Mouse (Mus musculus) thymus, postnatal 14 days (tissue): ENCODE measurements around the gene Fitm1.

ENCODE experiments used
- DNase-seq: peaks from one replicate; pipeline ENCODE4 v3.0.0; 2021

The Fitm1 gene

DNA sequence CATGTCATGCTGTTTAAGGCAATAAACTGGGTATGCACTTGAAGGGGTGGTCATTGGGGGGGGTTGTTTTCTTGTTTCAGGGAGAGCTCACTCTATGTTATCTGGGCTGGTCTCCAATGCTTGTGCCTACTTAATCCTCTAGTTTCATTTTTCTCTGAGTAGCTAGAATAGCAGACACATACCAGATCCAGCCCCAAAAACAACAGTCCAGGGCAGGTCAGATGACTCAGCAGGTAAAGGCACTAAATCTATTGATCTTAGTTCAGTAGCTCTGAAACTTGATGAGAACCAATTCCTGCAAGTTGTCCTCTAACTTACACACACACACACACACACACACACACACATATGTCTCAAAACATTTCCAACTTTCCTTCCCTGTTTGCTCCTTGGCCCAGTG, 3.7 kb upstream of the Fitm1 start:
- no peak for DNase-seq

DNA sequence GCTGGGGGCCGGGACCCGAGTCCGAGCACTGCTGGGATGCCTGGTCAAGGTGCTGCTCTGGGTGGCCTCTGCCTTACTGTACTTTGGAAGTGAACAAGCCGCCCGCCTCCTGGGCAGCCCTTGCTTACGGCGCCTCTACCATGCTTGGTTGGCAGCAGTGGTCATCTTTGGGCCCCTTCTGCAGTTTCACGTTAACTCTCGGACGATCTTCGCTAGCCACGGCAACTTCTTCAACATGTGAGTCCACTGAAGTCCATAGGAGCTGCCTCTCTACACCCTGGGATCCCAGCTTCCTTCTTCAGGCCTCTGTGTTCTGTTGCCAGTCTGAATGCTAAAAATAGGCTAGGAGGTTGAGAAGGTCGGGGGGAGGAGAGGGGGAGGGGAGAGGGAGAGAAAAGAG, 294 bp downstream of the Fitm1 start:
- DNase-seq = no peak

DNA sequence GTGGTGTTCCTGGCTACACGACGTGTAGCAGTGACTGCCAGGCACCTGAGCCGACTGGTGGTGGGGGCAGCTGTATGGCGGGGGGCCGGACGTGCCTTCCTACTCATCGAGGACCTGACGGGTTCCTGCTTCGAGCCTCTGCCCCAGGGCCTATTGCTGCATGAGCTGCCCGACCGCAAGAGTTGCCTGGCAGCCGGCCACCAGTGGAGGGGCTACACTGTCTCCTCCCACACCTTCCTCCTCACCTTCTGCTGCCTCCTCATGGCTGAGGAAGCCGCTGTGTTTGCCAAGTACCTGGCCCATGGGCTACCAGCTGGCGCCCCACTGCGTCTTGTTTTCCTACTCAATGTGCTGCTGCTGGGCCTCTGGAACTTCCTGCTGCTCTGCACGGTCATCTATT, 959 bp downstream of the Fitm1 start:
- DNase-seq = no peak

DNA sequence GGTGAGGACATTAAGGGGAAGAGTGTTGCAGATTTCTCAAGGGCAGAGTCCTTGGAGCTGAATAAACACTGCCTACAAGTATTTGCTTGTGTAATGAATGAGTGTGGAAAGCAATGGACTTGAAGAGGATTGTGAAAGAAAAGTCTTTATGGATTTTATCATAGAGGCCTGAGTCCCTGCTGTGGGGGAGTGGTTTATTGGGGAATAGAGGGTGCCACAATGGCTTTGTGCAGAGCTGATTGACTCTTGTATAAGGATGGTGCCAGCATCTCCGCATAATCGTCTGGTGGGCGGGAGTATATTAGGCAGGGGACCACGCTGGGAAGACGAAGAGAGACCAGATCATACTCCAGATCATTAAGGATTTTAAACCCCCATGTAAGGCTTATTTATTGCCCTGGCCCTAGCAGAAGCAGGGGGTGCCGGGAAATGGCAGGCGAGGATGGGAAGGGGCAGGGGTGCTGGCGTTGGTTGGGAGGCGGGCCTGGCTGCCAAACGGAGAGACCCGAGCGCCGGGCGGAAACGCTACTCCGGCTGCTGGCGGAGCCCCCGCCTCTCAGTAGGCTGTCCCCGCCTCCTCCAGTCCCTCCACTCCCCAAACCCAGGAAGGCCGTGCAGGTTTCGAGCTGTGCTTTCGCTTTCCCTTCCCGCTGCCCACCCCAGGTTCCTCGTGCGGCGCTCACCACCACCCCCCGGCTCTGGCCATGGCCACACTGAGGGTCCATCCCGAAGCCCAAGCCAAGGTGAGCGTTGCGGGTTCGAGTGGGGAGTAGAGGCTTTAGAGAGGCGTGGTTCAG, 2.7 kb downstream of the Fitm1 start, which contains the start of gene Psme1:
Gene Psme1, plus strand, starts transcription at position 253 of the 797 bp plus-strand sequence.
- peak; percentile 91 for DNase-seq

DNA sequence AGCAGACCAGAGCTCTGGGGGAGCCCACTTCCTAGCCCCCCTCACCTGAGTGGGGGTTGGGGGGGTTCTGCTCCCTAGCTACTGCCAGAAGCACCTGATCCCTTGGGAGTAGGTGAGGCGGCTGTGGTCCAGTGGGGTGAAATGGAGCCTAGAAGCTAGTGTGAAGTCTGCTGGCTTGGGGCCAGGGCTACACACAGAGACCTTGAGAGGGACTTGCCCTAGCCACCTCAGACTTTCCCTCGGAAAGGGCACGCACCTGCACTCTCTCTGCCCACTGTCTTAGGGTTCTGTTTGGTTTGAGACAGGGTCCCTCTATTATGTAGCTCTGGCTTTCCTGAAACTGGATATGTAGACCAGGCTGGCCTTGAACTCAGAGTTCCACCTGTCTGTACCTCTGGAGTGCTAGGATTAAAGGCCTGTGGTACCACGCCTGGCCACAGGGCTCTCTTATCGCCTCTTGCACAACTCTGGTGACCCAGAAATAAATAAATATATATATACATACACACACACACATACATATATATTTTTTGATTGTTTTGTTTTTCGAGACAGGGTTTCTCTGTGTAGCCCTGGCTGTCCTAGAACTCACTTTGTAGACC, 3.4 kb downstream of the Fitm1 start:
- no peak for DNase-seq

DNA sequence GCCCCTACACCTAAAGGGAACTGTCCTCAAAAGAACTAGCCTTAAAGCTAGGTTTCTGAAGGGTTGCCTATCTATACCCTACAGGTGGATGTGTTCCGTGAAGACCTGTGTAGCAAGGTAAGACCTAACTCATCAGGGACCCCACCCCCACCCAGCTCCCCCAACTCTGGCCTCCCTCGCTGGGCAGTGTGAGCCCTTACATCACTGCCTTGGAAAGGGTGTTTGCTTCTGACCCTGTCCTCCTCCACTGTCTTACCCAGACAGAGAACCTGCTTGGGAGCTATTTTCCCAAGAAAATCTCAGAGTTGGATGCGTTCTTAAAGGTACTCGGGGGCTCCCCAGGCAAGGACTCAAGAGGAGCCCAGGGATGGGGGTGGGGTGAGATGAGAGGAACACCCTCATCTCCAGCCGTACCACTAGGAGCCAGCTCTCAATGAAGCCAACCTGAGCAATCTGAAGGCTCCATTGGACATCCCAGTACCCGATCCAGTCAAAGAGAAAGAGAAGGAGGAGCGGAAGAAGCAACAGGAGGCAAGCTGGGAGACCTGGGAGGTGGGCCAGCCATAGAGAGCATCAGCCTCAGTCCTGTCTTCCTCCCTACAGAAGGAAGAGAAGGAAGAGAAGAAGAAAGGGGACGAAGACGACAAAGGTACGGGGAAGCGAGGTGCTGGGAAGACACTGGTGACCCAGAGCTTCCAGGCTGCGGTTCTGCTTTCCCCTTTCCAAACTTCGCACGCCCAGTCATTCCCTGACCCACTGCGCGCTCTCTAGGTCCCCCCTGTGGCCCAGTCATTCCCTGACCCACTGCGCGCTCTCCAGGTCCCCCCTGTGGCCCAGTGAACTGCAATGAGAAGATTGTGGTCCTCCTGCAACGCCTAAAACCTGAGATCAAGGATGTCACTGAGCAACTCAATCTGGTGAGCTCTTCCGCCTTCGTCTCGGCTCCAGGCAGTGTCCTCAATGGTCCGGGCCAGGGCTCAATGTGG, 4.4 kb downstream of the Fitm1 start:
- no peak for DNase-seq

DNA sequence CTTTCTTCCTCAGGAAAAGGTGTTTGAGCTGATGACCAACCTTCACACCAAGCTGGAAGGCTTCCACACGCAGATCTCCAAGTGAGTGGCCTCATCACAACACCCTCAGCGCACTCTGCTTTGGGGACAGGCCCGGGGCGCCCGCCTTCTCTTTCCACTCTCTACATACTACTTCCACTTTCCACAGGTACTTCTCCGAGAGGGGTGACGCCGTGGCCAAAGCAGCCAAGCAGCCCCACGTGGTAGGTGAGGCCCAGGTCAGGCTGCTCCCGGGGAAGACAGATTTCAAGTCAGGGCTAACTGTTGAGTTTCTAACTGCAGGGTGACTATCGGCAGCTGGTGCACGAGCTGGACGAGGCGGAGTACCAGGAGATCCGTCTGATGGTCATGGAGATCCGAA, 5.3 kb downstream of the Fitm1 start:
- DNase-seq = no peak

DNA sequence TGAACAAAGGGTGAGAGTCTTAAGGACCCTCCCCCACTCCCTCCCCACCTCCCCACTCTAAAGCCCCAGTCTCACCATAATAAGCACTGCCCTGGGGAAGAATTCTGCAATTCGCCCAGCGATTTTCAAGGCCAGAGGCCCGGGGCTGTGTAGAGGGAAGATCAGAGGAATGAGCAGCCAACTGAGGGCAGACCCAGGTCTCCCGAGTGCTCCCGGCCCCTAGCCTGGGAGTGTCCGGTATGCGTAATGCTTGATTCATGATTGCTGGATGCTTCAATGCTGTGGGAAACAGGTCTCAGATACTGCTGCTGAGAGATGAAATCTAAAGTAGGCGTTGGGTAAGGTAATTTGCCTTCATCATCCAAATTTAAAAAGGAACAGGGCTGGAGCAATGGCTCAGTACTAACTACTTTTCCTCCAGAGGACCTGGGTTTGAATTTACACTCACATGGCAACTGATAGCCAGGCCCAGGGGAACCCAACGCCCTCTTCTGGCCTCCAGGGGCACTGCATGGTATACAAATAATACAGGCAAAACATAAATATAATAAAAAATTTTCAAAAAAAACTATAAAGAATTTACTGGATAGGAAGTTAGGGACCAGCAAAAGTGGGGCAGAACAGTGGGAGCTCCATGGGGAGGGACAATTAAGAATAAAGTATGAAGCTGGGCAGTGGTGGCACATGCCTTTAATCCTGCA, 6.7 kb downstream of the Fitm1 start:
- no peak for DNase-seq

DNA sequence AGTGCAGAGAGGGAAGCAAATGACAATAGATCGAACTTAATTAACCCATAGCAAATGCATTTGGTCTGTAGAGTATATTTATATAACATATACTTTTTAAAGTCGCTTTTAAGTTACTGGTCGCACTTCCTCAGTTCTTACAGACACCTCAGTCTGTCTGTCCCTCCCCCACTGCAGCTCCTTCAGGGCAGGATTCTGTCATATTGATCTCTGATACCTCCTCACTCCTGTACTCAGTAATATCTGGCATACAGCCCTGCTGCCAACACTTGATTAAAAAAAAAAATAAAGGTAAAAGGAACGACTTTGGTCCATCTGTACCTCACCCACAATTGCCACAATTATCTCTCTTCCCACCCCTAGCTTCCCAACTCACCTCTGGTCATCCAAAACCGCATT, 8.9 kb downstream of the Fitm1 start:
- DNase-seq = no peak

DNA sequence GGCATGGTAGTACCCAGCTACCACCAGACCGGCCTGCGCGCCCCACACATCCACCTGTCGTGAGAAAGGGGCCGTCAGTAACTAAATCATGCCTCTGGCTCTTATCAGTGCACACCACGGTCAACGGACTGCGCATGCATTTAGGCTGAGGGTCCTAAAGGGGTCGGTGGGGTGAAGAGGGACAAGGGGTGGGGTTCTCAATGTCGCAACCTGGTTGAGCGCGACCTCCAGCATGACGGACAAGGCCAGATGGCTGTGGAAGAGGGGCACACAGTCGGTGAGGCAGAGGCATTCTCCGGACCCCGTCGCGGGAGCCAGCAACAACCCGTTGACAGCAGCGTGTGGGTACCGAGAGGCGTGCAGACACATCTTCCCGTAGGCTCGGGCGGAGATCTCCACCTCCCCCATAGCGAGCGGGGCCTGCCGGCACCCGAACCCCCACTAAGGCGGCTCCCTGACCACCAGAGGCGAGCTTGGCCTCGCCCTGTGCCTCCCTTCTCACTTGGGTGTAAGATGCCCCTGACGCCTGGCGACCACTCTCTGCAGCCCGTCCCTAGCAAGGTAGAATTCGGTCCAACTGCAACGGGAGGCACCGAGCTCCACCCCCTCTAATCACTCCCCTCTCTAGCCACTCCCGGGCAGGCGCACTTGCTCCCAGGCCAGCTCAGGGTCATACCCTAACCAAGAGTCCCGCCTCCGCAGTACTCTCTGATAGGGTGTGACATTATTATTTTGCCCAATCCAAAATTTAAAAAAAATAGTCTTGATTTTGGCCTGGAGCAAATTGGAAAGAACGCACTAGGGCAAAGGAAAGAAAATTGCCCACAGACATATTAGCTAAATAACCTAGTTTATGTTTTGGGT, 9.5 kb downstream of the Fitm1 start, which contains the start of gene Emc9:
Gene Emc9, minus strand, starts transcription at position 601 of the 864 bp plus-strand sequence.
- DNase-seq = peak; percentile 46

DNA sequence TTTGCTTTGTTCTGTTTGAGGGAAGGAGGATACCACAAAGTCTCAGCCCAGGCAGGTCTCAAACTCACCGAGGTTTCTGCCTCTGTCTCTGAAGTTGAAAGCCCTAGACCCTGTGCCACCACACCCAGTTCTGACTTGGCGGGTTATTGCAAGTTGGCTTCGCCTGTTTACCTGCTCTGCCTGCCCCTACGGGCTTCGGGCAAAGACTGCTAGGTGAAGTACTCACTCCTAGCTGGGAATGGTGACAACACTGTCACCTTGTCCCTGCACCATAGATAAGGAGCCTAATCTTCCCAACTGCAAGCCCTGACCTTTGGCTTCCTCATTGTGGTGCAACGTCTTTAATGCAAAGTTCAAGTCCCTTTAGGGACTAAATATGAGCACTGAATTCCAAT, 10.1 kb downstream of the Fitm1 start:
- peak; percentile 30 for DNase-seq

DNA sequence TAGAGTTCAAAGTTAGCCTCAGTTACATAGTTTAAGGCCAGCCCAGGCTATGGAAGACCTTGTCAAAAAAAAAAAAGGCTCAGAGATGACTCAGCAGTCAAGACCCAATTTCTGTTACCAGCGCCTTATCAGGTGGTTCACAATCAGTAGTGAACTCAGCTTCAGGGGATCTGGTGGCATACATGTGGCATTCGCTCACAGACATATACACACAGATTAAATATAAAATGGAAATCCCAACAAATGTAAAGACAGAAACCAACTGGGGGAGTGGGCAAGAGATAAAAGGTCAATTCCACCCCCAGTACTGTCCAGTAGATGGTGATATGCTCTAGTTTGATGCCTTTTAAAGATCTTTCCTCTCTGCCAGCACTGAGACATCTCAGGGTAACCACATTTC, 10.7 kb downstream of the Fitm1 start:
- no peak for DNase-seq

DNA sequence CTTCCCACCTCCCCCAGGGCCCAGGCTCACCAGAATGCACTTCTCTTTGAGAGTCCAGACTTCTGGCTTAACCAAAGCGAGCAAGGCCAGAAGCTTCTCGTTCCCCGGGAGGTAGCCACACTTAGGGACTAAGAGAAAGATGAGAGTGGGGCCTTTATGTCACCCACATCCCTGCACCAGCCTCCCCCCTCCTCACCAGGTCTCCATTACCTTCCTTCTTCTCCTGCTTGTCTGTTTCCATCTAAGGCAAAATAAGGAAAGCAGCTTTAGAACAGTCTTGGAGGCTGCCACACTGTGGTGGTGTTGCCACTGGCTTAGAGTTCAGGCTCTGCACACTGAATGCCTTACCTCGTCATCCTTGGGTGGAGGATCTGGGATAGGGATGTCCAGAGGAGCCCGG, 13.9 kb downstream of the Fitm1 start:
- no peak for DNase-seq

DNA sequence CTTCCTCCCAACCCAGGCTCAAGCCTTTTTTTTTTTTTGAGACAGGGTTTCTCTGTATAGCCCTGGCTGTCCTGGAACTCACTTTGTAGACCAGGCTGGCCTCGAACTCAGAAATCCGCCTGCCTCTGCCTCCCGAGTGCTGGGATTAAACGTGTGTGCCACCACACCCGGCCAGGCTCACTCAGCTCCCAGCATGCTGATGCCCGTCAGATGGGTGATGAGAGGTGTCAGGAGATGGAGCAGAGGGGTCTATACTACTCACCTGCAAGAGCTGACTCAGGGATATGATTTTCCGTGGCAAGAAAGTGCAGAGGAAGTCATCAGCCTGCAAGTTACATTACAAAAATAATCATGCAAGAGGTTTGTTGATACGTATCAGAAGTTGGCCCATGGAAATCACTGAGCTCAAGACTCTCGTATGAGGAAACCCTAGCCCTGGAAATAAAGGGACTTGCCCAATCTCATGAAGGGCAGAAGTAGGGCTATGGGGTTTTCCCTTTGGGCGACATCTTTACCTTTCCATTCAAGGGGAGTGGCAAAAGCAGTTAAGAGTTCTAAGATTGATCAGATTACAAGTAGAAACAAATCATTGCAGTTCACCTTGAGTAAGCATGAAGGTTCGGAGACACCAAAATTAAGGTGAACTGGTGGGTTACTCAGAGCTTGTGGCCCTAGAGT, 14.5 kb downstream of the Fitm1 start:
- DNase-seq = no peak

DNA sequence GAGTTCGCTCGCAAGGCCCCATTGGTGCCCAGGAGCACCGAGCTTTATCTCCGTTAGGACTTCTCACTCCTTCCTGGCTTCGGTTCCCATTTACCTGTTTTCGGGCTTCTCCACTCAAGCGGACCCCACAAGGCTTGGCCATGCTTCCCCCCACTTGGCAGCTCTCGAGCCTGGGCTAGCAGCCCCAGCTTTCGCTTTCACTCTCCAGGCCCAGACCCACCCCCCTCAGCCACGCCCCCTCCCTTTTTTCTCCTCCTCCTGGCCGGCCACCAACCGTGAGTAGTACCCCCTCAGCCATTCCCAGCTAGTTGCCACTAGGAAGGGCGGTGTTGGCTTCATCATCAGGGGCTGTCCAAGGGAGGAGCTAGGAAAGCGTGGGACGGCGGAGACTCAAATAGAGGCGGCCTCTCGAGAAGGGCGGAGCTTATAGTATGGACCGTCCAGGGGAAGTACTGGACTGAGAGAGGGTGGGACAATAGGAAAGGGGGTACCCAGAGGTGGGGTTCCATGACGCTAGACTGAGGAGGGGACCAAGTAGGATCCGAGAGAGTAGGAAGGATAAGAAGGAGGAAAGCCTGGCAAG, 15.4 kb downstream of the Fitm1 start, which contains the start of gene Psme2:
Gene Psme2, minus strand, starts transcription at position 366 of the 583 bp plus-strand sequence.
- DNase-seq = peak; percentile 75

DNA sequence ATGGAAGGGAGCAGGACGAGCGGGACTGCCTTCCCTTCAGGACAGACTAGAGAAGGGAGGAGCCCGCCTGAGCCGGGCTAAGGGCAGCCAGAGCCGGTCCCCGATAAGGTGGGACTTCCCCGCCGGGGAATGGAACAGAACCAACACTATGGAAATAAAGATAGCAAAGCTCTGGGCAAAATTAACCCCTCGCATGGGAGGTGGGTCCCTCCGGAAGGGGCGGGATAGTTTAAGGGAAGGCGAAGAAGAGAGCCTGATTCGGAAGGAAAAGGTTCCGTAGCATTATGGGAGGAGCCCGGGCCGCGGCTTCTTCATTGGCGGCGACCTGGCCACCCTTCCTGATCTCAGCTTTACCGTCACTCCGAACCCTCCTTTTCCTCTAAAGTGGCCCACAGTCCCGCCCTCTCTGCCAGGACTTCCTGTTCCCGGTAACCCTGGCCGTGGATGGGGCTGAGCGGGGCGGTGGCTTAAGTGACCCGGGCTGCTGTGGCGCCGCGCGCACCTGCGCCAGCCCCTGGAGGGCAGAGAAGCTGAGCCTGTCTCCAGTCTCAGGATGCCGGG, 16.0 kb downstream of the Fitm1 start, which contains the start of gene Rnf31:
Gene Rnf31, plus strand, starts transcription at position 378 of the 561 bp plus-strand sequence.
- DNase-seq = peak; percentile 88

DNA sequence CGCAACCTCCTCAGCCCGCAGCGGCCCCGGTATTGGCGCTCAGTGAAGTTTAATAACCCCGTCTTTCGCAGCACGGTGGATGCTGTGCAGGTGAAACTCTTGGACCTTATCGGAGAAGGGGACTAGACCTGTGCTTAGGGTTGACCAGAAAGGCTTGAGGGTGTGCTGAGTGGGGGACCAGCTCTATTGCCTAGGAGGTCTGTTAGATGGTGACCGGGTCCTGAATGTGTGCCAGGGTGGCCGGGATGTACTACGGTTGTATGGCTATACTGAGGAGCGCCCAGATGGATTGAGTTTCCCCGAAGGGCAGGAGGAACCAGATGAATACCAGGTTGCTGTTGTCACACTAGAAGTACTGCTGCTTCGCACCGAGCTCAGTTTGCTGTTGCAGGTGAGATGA, 16.8 kb downstream of the Fitm1 start:
- no peak for DNase-seq

DNA sequence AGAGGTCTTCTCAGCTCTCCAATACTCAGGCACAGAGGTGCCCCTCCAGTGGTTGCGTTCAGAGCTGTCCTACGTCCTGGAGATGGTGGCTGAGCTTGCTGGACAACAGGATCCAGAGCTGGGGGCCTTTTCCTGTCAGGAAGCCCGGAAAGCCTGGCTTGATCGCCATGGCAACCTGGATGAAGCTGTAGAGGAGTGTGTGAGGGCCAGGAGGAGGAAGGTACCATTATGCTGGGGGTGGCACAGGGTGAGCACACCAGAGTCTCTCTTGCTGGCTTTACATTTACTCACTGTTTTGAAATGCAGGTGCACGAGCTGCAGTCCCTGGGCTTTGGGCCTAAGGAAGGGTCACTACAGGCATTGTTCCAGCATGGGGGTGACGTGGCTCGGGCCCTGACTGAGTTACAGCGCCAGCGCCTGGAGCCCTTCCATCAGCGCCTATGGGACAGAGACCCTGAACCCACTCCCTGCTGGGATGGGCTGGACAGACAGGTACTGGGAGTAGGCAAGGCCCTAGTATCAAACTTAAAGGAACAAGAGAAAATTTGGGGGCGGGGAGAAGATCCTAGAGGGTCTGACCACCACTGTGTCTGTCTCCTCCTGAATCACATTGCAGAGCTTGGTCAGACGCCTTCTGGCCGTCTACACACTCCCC, 20.7 kb downstream of the Fitm1 start:
- no peak for DNase-seq
